Mouse (Mus musculus) embryonic fibroblast, embryonic 13.5 days (primary cell): Measurements from ENCODE around the gene Unc5c.

Experiments
- CTCF ChIP-seq: IDR thresholded peaks from 2 replicates; pipeline ENCODE4 v1.5.1; 2011; ENCODE audit warnings: mild to moderate bottlenecking, control low read depth, low read length, moderate library complexity, borderline replicate concordance; ENCODE audit not compliant: insufficient read depth
- POLR2A ChIP-seq: IDR thresholded peaks from 2 replicates; pipeline ENCODE4 v1.6.1; 2011; ENCODE audit warnings: low read depth, mild to moderate bottlenecking, control low read depth, low read length, moderate library complexity

- no peak for TF ChIP-seq CTCF
- TF ChIP-seq POLR2A, result no peak
These were observed 407.5 kb downstream of the Unc5c start for GRCm38 (mm10) chr3:141872337-141873042.
